Comparison of ENCODE assay signal across 20 mouse cellular contexts in the genomic region with DNA sequence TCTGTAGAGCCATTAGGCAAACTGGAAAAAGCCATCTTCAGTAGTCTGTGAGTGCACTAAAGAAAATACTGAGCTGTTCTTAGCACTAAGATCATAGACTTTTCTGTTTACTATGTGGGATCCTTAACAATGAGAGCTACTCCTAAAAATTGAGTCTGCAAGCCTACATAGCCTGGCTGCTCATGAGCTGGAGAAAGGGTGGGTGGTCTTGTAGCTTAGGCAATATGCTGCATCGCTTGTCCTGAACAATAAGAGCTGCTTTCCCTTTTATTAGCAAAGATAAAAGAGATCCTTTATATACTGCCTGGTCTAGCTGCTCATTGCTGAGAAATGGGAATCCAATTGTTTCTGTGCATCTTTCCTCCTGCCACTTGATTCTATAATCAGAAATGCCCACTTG.
DNase-seq lines count a peak whose midpoint lies in the region; ATAC-seq lines count a peak whose summit lies in the region.
"Had no signal": no experiment of that assay in that cellular context is flagged by ENCODE, and none has a peak within 500 bp of the region (broad histone marks: within the 10 kb centered on the region; RNA-seq: fewer than 3 reads in every experiment).

No protein-coding gene starts in this region.

- intact Hi-C loops in left cerebral cortex, postnatal 10 days (cut with DNase I) = no loop called here

- no peaks in the 10 kb centered on the region for H3K9me3 ChIP-seq in forebrain, embryonic 10.5 days
- H3K9me3 ChIP-seq in forebrain, embryonic 16.5 days (ENCODE audit: control insufficient read depth, low read length) = no peaks in the 10 kb centered on the region
- H3K9me3 ChIP-seq in midbrain, embryonic 11.5 days (ENCODE audit: control insufficient read depth, low read length) = no peaks in the 10 kb centered on the region
- no peaks in the 10 kb centered on the region for H3K9me3 ChIP-seq in midbrain, embryonic 15.5 days
- H3K9me3 ChIP-seq in forebrain, embryonic 14.5 days (replicated peaks; ENCODE audit: control insufficient read depth, low read length) = no peaks in the 10 kb centered on the region
- H3K9me3 ChIP-seq: embryonic facial prominence, embryonic 13.5 days; hindbrain, embryonic 15.5 days; limb, embryonic 13.5 days had no signal

- peaks cover 38% of the 10 kb centered on the region for H3K4me1 ChIP-seq in forebrain, embryonic 10.5 days
- H3K4me1 ChIP-seq in forebrain, embryonic 16.5 days (replicated peaks; ENCODE audit: control insufficient read depth, insufficient read depth, low read length) = no peaks in the 10 kb centered on the region
- peaks cover 4% of the 10 kb centered on the region for H3K4me1 ChIP-seq in midbrain, embryonic 11.5 days (ENCODE audit: control insufficient read depth, insufficient read depth, low read length)
- H3K4me1 ChIP-seq in midbrain, embryonic 15.5 days = peaks cover 4% of the 10 kb centered on the region; the same call in 1 of the 2 replicates
- H3K4me1 ChIP-seq in forebrain, embryonic 14.5 days (ENCODE audit: control insufficient read depth, insufficient read depth, low read length) = 0 out of 2 replicates have a peak, but pooled peaks cover 3% of the 10 kb centered on the region
- H3K4me1 ChIP-seq: embryonic facial prominence, embryonic 13.5 days; limb, embryonic 13.5 days had no signal

- WGBS in forebrain, embryonic 10.5 days = 15% methylated on average over 1 of the region's 1 CpGs
- WGBS in forebrain, embryonic 16.5 days = 6% methylated on average over 1 of the region's 1 CpGs
- WGBS in midbrain, embryonic 11.5 days = 14% methylated on average over 1 of the region's 1 CpGs
- WGBS in midbrain, embryonic 15.5 days = 9% methylated on average over 1 of the region's 1 CpGs
- 5% methylated on average over 1 of the region's 1 CpGs for WGBS in forebrain, embryonic 14.5 days

- no peak overlapping the region for H3K4me2 ChIP-seq in forebrain, embryonic 16.5 days (ENCODE audit: low read length)
- H3K4me2 ChIP-seq in midbrain, embryonic 11.5 days = no peak overlapping the region
- no peak overlapping the region for H3K4me2 ChIP-seq in midbrain, embryonic 15.5 days
- no peak overlapping the region for H3K4me2 ChIP-seq in forebrain, embryonic 14.5 days (ENCODE audit: low read length)
- H3K4me2 ChIP-seq: embryonic facial prominence, embryonic 13.5 days; hindbrain, embryonic 15.5 days; limb, embryonic 13.5 days had no signal

- no peak for DNase-seq in forebrain, embryonic 10.5 days (ENCODE audit: extremely low spot score, low spot score)
- DNase-seq in midbrain, embryonic 11.5 days (ENCODE audit: low spot score, missing footprints) = peak; percentile 80
- DNase-seq in forebrain, embryonic 14.5 days (ENCODE audit: low spot score) = peak; percentile 18
- DNase-seq in retina, postnatal 1 day = peak; percentile 86
- DNase-seq in left cerebral cortex, postnatal 10 days (ENCODE audit: extremely low spot score in 1 of 2, low spot score in 2 of 2) = no peak
- DNase-seq in cerebellum, postnatal 4 days (ENCODE audit: low spot score in 2 of 2) = no peak
- DNase-seq: adrenal gland, adult 2 months; cerebellum, postnatal 14 days; gastrocnemius, postnatal 25 days; kidney, adult 11 months; kidney, postnatal 10 days; lung, postnatal 10 days; right cerebral cortex, postnatal 4 days; thymus, postnatal 4 days had no signal

- no peak overlapping the region for H3K4me3 ChIP-seq in forebrain, embryonic 10.5 days
- H3K4me3 ChIP-seq in forebrain, embryonic 16.5 days (replicated peaks; ENCODE audit: low read length) = no peak overlapping the region
- no peak overlapping the region for H3K4me3 ChIP-seq in midbrain, embryonic 11.5 days (ENCODE audit: low read depth, low read length)
- H3K4me3 ChIP-seq in midbrain, embryonic 15.5 days = no peak overlapping the region
- H3K4me3 ChIP-seq in forebrain, embryonic 14.5 days (ENCODE audit: low read depth, low read length) = no peak overlapping the region
- H3K4me3 ChIP-seq: embryonic facial prominence, embryonic 13.5 days; hindbrain, embryonic 15.5 days; limb, embryonic 13.5 days had no signal

- peak overlapping the region; percentile 40; the same call in 1 of the 2 replicates for H3K27ac ChIP-seq in forebrain, embryonic 10.5 days
- no peak overlapping the region for H3K27ac ChIP-seq in forebrain, embryonic 16.5 days (ENCODE audit: low read length)
- H3K27ac ChIP-seq in midbrain, embryonic 11.5 days (ENCODE audit: low read depth, low read length) = no peak overlapping the region; the same call in 1 of the 2 replicates
- no peak overlapping the region for H3K27ac ChIP-seq in midbrain, embryonic 15.5 days
- H3K27ac ChIP-seq in forebrain, embryonic 14.5 days (ENCODE audit: low read depth, low read length) = no peak overlapping the region
- H3K27ac ChIP-seq: embryonic facial prominence, embryonic 13.5 days; limb, embryonic 13.5 days; liver, embryonic 14.5 days had no signal

- H3K27me3 ChIP-seq in forebrain, embryonic 10.5 days (ENCODE audit: poor library complexity, severe bottlenecking) = no peaks in the 10 kb centered on the region; the same call in 1 of the 2 replicates
- H3K27me3 ChIP-seq in forebrain, embryonic 16.5 days (replicated peaks; ENCODE audit: control insufficient read depth, insufficient read depth, low read length) = no peaks in the 10 kb centered on the region
- no peaks in the 10 kb centered on the region for H3K27me3 ChIP-seq in midbrain, embryonic 11.5 days (ENCODE audit: control insufficient read depth, insufficient read depth, low read length)
- H3K27me3 ChIP-seq in midbrain, embryonic 15.5 days (replicated peaks) = no peaks in the 10 kb centered on the region
- H3K27me3 ChIP-seq in forebrain, embryonic 14.5 days (replicated peaks; ENCODE audit: control insufficient read depth, insufficient read depth, low read length) = no peaks in the 10 kb centered on the region
- H3K27me3 ChIP-seq: embryonic facial prominence, embryonic 13.5 days; hindbrain, embryonic 15.5 days; limb, embryonic 13.5 days had no signal

- no peak for ATAC-seq in forebrain, embryonic 16.5 days
- peak; percentile 74 for ATAC-seq in midbrain, embryonic 11.5 days (ENCODE audit: low FRiP score)
- ATAC-seq in midbrain, embryonic 15.5 days (replicated peaks) = no peak
- ATAC-seq in forebrain, embryonic 14.5 days = peak; percentile 34; the same call in 1 of the 2 replicates

- H3K9ac ChIP-seq in forebrain, embryonic 16.5 days (replicated peaks; ENCODE audit: low read depth, low read length) = no peak overlapping the region
- no peak overlapping the region for H3K9ac ChIP-seq in midbrain, embryonic 11.5 days (ENCODE audit: low read length)
- H3K9ac ChIP-seq in midbrain, embryonic 15.5 days = no peak overlapping the region
- no peak overlapping the region for H3K9ac ChIP-seq in forebrain, embryonic 14.5 days (ENCODE audit: low read length)
- H3K9ac ChIP-seq: embryonic facial prominence, embryonic 13.5 days; hindbrain, embryonic 15.5 days; limb, embryonic 13.5 days; liver, embryonic 14.5 days had no signal

- no peaks in the 10 kb centered on the region for H3K36me3 ChIP-seq in forebrain, embryonic 10.5 days (replicated peaks)
- H3K36me3 ChIP-seq in forebrain, embryonic 16.5 days (ENCODE audit: control insufficient read depth, insufficient read depth) = no peaks in the 10 kb centered on the region
- H3K36me3 ChIP-seq in midbrain, embryonic 11.5 days (ENCODE audit: control insufficient read depth, insufficient read depth, low read length) = no peaks in the 10 kb centered on the region
- no peaks in the 10 kb centered on the region for H3K36me3 ChIP-seq in midbrain, embryonic 15.5 days (replicated peaks)
- H3K36me3 ChIP-seq in forebrain, embryonic 14.5 days (ENCODE audit: control insufficient read depth, insufficient read depth, low read length) = no peaks in the 10 kb centered on the region
- H3K36me3 ChIP-seq: embryonic facial prominence, embryonic 13.5 days; hindbrain, embryonic 15.5 days; limb, embryonic 13.5 days had no signal

Comparison
In these comparisons a context has a peak if more than half of its experiments do, and no peak if none do; other contexts are left out.
1. DNase-seq: peak in midbrain, embryonic 11.5 days (single experiment), forebrain, embryonic 14.5 days (single experiment) and retina, postnatal 1 day (single experiment); none in forebrain, embryonic 10.5 days (single experiment), left cerebral cortex, postnatal 10 days (0 of 2) and cerebellum, postnatal 4 days (0 of 2).
2. ATAC-seq: peak in midbrain, embryonic 11.5 days (single experiment) and forebrain, embryonic 14.5 days (single experiment); none in forebrain, embryonic 16.5 days (single experiment) and midbrain, embryonic 15.5 days (single experiment).